Mouse (Mus musculus) embryonic facial prominence, embryonic 10.5 days (tissue): ENCODE measurements around the gene Ctcf. TPM values are rescaled to one million over a fixed set of nuclear protein-coding genes. Genes with fewer than 3 reads are reported as not detected.
"Not testable (repeated sequence)": the region's sequence is repeated elsewhere in the genome, so short reads cannot be mapped to it uniquely, and the experiment has no call there.

ENCODE experiments used
- DNase-seq: peaks from one replicate; pipeline ENCODE4 v3.0.0-alpha.2; 2017; ENCODE audit warnings: low spot score
- H3K27ac ChIP-seq: fragments of 300-500 bp; sonication (generic); replicated peaks from 2 replicates; pipeline ENCODE4 v1.5.1; 2016; ENCODE audit warnings: mild to moderate bottlenecking
- H3K27me3 ChIP-seq: fragments of 300-500 bp; sonication (generic); replicated peaks from 2 replicates; pipeline ENCODE4 v1.6.1; 2016; ENCODE audit warnings: low read depth, mild to moderate bottlenecking; ENCODE audit not compliant: poor library complexity, severe bottlenecking
- H3K36me3 ChIP-seq: fragments of 300-500 bp; sonication (generic); replicated peaks from 2 replicates; pipeline ENCODE4 v1.6.1; 2016; ENCODE audit warnings: mild to moderate bottlenecking, moderate library complexity
- H3K4me1 ChIP-seq: fragments of 300-500 bp; sonication (generic); 2 replicates; pipeline ENCODE4 v1.6.1; 2016
- H3K4me3 ChIP-seq: fragments of 300-500 bp; sonication (generic); 2 replicates; pipeline ENCODE4 v1.5.1; 2016; ENCODE audit warnings: mild to moderate bottlenecking, moderate library complexity
- H3K9me3 ChIP-seq: fragments of 300-500 bp; sonication (generic); 2 replicates; pipeline ENCODE4 v1.6.1; 2016; ENCODE audit warnings: mild to moderate bottlenecking
- WGBS: fragments of 180-500 bp; shearing (Covaris S2); methylation state at CpG from one replicate; pipeline ENCODE4 v1.1.7; 2016; 5-methylcytosine and 5-hydroxymethylcytosine counted together
- polyA plus RNA-seq: library from polyadenylated mRNA; unstranded; fragments of >200 nt; fragmentation: Nextera tagmentation; extraction: Ambion mirVana; gene quantifications from 2 replicates; pipeline ENCODE4 v1.2.1, GENCODE M21; 2016

The Ctcf gene
- 136 and 137 TPM in 2 replicates for polyA plus RNA-seq

DNA sequence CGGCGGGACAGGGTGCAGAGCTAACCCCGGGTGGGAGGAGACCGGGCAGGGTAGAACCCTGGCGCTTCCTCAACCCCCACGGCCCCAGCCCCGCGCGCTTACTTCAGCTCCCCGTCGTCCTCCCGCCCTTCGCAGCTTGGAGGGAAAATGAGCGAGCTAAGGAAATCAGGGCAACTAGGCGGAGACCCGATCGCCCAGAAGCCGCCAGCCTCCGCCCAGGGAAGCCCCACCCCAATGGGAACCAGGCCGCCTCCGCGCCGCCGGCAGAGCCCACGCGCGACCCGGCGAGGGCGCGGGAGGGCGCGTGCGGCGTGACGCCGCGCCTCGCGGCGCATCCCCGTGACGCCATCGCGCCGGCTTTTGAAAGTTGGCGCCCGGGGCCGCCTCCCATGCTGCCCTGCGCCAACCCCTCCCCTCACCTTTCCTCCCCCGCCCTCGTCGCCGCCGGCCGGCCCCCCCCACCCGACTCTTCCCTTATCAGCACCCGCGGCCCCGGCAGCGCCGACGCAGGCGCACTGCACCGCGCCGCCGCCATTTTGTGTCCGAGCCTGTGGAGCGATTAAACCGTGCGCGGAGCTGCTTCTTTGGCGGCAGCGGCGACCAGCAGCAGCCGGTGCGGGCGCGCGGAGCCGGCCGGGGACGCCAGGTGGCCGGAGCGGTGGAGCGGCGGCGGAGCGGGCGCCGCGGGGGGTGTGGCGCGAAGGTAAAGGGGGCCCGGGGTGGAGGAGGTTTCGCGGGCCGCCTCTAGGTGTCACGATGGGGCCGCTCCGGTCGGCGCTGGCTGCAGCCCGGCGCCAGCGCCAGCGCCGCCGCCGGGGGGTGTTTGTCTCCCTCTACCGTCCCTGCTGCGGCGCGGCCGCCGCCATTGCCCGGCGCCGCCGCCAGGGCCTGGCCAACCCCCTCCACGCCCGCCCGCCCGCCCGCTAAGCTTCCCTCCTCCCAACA, at the start of gene Ctcf:
Gene Ctcf (plus strand): TSS at position 551 of the 945 bp plus-strand sequence.
- 2% methylated on average over 126 of the region's 126 CpGs for WGBS

DNA sequence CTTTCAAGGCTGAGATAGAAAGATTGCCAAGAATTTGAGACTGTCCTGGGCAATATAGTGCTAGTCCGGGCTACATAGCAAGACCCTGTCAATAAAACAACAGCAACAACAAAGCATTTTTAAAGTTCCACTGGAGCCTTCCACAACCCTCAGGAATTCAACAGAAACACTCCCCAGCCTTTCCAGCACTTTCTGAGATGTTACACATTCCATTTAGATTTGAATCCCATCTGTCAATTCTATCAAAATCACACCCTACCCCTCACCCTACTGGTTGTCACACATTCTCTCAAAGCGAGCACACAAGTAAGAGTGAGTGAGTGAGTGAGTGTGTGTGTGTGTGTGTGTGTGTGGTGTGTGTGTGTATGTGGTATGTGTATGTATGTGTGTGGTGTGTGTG, 43.9 kb upstream of the Ctcf start:
- no peaks in the 10 kb centered on the region for H3K9me3 ChIP-seq
- DNase-seq = no peak
- peaks cover 20% of the 10 kb centered on the region for H3K27me3 ChIP-seq
- H3K27ac ChIP-seq = no peak overlapping the region
- 86% methylated on average over 2 of the region's 2 CpGs for WGBS
- H3K4me1 ChIP-seq = peaks cover 27% of the 10 kb centered on the region
- H3K36me3 ChIP-seq = no peaks in the 10 kb centered on the region
- H3K4me3 ChIP-seq = no peak overlapping the region

More for the DNA sequence above, at the start of gene Ctcf:
- no peaks in the 10 kb centered on the region for H3K9me3 ChIP-seq
- H3K27ac ChIP-seq = peak within 1 kb of the TSS; percentile 100
- peak within 1 kb of the TSS; percentile 96 for H3K4me3 ChIP-seq
- peaks cover 21% of the 10 kb centered on the region for H3K36me3 ChIP-seq
- H3K4me1 ChIP-seq = peaks cover 29% of the 10 kb centered on the region
- peak; percentile 98 for DNase-seq
- no peaks in the 10 kb centered on the region for H3K27me3 ChIP-seq

DNA sequence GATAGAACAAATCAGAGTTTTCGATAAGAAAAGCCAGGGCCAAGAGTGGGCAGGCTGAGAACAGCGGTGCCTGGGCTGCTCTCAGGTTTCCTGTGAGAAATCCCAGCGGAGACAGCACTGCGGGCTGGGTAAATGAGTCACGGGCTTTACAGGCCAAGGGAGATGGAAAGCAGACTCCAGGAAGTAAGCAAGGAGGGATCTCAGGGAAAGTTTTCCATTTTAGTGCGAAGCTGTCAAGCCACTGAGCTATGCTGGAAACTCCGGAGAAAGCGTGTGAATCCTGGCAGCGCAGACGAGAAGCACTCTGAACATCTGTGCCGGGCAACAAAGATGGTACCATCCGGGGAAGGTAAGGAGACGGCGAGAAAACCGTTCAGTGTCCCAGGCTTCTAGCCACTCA, 42.5 kb upstream of the Ctcf start:
- no peaks in the 10 kb centered on the region for H3K9me3 ChIP-seq
- H3K4me1 ChIP-seq = peaks cover 27% of the 10 kb centered on the region
- WGBS = 20% methylated on average over 15 of the region's 15 CpGs
- peaks cover 20% of the 10 kb centered on the region for H3K27me3 ChIP-seq
- H3K36me3 ChIP-seq = no peaks in the 10 kb centered on the region
- peak; percentile 69 for DNase-seq
- H3K4me3 ChIP-seq = peak overlapping the region; percentile 42
- H3K27ac ChIP-seq = peak overlapping the region; percentile 63

DNA sequence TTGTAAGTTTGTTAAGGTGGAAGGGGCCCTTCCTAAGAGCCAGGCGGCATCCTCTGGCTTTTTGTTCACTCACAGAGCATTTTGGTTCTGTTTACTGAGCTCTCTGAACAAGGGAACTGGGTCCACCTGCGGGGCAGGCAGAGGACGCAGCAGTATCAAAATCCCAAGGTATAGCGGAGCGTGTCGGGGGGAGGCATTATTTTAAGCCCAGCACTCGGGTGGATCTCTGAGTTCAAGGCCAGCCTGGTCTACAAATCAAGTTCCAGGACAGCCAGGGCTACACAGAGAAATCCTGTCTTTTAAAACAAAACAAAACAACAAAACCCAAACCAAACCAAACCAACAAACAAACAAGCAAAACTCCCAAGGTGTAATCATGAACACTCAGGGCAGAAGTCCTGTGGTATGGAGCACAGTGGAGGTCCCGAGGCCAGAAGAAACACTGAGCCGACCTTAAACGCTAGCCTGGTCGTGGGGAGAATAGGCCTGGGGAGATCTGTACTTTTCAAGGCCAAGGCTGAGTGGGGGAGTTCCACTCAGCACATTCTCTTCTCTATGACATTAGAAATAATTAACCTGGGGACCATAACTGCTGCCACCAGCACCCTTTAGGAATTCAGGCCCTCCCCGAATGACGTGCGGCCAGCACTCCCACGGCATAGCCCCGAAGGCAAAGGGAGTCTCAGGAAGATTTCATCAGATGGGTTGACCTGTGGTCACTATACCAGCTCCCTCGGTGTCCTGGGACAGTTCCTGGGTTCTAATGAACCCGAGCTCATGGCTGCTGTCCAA, 41.7 kb upstream of the Ctcf start:
- Histone ChIP-seq H3K4me1 (peaks cover 27% of the 10 kb centered on the region), H3K27ac (peak overlapping the region; percentile 63), H3K4me3 (peak overlapping the region; percentile 42), H3K27me3 (peaks cover 20% of the 10 kb centered on the region), H3K36me3 (no peaks in the 10 kb centered on the region), H3K9me3 (no peaks in the 10 kb centered on the region)
- WGBS = 81% methylated on average over 18 of the region's 18 CpGs
- DNase-seq = no peak

DNA sequence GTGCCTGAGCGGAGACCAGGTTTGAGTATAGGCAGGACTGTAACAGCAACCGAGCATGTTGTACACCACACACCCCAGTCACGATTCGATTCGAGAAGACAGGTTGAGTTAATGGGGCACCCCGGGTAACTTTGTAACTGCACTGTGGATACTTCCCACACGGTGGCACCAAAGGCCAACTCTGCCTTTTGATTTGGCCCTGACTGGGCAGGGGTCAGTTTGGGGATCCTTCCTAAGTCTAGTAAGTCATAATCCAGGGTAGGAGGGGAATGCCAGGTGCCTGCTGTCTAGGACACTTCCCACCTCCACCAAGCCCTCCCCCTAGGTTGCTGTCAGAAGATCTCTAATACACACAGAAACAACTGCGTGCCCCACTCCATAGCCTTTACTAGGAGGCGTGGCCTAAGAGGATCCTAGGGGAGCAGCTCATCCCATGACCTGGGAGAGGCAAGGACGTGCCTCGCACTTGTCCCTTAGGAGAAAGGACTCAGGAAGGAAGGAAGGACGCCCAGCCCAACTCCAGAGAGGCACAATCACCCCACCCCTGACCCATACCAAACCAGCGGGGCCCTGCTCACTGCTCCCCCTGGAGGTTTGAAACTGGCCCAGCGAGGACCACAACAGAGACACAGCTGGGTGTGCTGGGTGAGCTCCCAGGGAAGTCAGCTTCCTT, 39.9 kb upstream of the Ctcf start:
- WGBS = 5% methylated on average over 14 of the region's 14 CpGs
- Histone ChIP-seq H3K4me3 (peak overlapping the region; percentile 37), H3K36me3 (no peaks in the 10 kb centered on the region)

DNA sequence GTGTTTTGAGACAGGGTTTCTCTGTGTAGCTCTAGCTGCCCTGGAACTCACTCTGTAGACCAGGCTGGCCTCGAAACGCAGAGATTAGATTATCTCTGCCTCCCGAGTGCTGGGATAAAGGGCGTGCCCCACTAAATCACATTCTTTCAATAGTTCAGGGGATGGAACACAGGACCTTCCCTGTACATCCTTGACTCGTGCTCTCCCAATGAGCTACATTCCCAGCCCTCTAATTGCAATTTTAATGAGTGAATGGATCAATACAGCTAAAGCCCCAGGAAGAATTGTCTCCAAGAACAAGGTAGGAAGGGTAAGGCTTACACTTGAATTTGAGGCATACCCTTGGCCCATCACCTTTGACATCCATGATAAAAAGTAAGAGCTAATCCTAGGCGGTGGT, 37.6 kb upstream of the Ctcf start:
- 85% methylated on average over 6 of the region's 6 CpGs for WGBS
- Histone ChIP-seq H3K27me3 (peaks cover 26% of the 10 kb centered on the region), H3K36me3 (no peaks in the 10 kb centered on the region), H3K9me3 (no peaks in the 10 kb centered on the region), H3K4me1 (peaks cover 24% of the 10 kb centered on the region), H3K27ac (no peak overlapping the region), H3K4me3 (no peak overlapping the region)
- DNase-seq = no peak

More for the DNA sequence above, 39.9 kb upstream of the Ctcf start:
- H3K4me1 ChIP-seq = peaks cover 27% of the 10 kb centered on the region
- peaks cover 20% of the 10 kb centered on the region for H3K27me3 ChIP-seq
- no peaks in the 10 kb centered on the region for H3K9me3 ChIP-seq
- no peak overlapping the region for H3K27ac ChIP-seq
- peak; percentile 61 for DNase-seq

DNA sequence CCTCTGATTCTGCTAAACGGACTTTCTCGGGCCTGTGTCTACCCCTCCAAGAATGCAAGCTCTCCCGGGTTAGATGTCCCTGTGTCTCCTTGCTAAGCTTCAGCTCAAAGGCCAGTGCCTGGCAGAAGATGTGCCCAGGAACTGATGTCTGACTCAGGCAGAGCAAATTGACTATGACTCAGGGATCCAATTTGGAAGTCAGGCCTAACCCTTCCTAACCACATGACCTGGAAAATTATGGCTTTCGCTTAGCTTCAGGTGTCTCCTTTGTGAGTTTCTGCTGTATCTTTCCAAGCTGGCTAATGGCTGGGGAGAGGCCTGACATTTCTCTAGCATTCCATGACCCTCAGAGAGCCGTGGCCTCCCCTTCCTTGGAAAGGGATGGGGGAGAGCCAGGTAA, 35.1 kb upstream of the Ctcf start:
- Histone ChIP-seq H3K27ac (no peak overlapping the region), H3K27me3 (peaks cover 14% of the 10 kb centered on the region; the same call in 1 of the 2 replicates), H3K4me3 (no peak overlapping the region), H3K36me3 (no peaks in the 10 kb centered on the region), H3K9me3 (no peaks in the 10 kb centered on the region), H3K4me1 (peaks cover 28% of the 10 kb centered on the region)
- DNase-seq = no peak
- 78% methylated on average over 5 of the region's 5 CpGs for WGBS

DNA sequence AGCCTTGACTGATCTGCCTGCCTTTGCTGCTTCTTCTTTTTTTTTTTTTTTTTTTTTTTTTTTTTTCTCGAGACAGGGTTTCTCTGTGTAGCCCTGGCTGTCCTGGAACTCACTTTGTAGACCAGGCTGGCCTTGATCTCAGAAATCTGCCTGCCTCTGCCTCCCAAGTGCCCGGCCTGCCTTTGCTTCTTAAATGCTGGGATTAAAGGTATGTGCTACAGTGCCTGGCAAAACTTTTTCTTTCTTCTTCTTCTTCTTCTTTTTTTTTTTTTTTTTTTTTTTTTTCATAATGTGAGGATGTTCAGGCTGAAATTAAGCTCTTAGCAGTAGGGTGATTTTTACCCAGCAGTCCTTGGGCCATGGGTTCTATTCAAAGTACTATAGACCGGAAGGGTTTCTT, 33.8 kb upstream of the Ctcf start:
- DNase-seq, H3K36me3 ChIP-seq, H3K27ac ChIP-seq, H3K9me3 ChIP-seq, H3K4me3 ChIP-seq: not testable (repeated sequence)
- H3K4me1 ChIP-seq = peaks cover 33% of the 10 kb centered on the region
- H3K27me3 ChIP-seq = peaks cover 14% of the 10 kb centered on the region; the same call in 1 of the 2 replicates
- WGBS = 86% methylated on average over 3 of the region's 3 CpGs

DNA sequence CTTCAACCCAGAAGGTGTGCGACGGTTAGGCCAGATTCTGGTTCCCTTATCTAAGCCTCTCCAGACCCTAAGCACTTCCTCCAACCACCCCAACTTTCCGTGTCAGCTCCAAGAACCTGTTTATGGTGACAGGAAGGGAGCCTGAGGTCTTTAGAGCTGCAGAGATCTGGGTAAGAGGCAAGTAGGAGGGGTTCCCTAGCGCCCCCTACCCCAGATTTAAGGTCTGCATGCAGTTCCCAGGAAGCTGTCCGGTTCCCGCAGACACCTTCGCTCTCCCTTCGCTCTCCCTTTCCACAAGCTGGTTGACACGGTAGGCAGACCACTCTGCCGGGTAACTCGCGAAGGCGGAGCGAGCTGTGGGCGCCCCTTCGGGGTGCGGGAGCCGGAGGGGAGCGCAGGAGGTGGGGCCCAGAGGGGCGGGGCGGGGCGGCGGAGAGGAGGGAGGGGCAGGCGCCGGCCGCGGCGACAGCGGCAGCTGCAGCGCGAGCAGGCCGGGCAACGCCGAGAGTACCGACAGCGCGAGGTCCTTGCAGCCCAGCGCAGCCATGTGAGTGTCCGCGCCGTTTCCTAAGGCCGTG, 31.5 kb upstream of the Ctcf start, which contains the start of gene Ripor1:
Gene Ripor1 (plus strand): TSS at position 452 of the 578 bp plus-strand sequence.
- H3K4me1 ChIP-seq = peaks cover 39% of the 10 kb centered on the region
- peak within 1 kb of the TSS; percentile 88 for H3K27ac ChIP-seq
- peaks cover 14% of the 10 kb centered on the region; the same call in 1 of the 2 replicates for H3K27me3 ChIP-seq
- no peaks in the 10 kb centered on the region for H3K36me3 ChIP-seq
- no peaks in the 10 kb centered on the region for H3K9me3 ChIP-seq
- peak; percentile 88 for DNase-seq
- H3K4me3 ChIP-seq = peak within 1 kb of the TSS; percentile 89
- under 1% methylated on average over 42 of the region's 42 CpGs for WGBS

DNA sequence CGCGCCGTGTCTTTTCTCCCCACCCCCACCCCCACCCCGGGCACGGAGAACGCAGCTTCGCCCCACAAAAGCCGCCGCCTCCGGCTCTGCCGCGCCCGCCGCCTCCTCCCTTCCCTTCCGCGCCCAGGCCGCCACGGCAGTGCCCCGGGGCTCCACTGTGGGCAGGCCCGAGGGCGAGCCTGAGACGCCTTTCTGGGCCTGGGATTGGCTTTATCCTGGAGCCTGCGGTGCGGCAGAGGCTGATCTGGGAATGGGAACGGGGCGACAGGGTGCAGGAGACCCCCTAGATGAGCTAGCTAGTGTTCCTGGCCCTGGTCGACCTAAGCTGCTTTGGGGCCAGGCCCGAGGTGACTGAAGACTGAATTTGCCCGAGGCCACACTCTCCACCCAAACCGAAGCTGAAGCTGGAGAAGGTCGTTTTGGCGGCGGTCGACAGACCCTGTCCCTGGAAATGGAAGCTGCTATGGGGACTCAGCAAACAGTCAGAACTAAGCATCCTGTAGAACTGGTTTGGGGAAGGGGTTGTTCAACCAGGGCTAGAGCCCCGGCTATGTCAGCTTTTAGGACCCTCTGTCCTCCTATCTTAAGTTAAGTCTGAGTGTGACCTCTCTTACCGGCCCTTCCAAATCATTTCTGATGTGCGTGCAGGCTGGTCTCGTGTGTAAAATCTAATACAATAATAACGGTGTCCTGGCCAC, 30.7 kb upstream of the Ctcf start:
- 3% methylated on average over 39 of the region's 39 CpGs for WGBS
- DNase-seq = peak; percentile 58
- no peaks in the 10 kb centered on the region for H3K9me3 ChIP-seq
- H3K27me3 ChIP-seq = peaks cover 14% of the 10 kb centered on the region; the same call in 1 of the 2 replicates
- no peaks in the 10 kb centered on the region for H3K36me3 ChIP-seq
- H3K4me3 ChIP-seq = peak overlapping the region; percentile 89
- H3K27ac ChIP-seq = peak overlapping the region; percentile 88
- H3K4me1 ChIP-seq = peaks cover 39% of the 10 kb centered on the region

DNA sequence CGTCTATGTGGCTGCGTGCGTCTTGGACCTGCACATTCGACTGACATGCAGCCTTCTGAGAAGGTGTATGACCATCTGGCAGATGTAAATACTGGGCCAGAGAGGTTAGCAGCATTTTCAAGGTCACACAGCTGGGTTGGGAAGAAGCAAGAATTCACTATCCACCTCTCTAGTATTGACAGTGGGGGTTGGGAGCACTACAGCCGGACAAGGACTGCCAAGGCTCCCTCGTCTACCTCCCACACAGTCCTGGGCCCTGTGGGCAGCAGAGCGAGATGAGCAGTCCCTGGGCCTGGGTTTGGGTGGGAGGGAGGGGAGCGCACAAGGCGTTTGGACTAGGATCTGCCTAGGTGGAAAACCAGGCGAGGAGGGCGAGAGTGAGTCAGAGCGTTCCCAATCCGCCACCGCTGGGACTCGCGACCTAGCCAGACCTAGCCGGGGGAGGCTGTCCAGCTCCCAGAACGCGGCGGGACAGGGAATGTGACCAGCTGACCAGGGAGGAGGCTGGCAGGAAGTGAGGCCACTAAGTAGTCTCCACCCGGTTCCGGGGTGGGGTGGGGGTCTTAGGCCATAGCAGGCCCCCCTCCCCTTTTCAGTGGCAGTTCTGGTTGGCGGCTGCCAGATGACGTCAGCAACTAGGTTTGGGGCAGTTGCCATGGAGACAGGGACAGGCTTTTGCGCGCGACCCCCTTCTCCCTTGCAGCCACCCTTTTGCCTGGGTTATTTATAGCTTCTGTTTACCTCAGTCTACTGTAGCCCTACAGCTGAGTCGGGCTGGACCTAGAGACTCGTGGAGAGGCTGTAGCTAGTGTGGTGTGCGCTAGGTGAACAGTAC, 30.0 kb upstream of the Ctcf start:
- H3K27ac ChIP-seq = peak overlapping the region; percentile 73
- H3K4me1 ChIP-seq = peaks cover 39% of the 10 kb centered on the region
- DNase-seq = peak; percentile 88
- H3K27me3 ChIP-seq = peaks cover 18% of the 10 kb centered on the region
- H3K36me3 ChIP-seq = no peaks in the 10 kb centered on the region
- peak overlapping the region; percentile 89 for H3K4me3 ChIP-seq
- H3K9me3 ChIP-seq = no peaks in the 10 kb centered on the region
- WGBS = 2% methylated on average over 30 of the region's 30 CpGs
